Mouse (Mus musculus) cerebellum, adult 2 months (tissue): ENCODE measurements around the gene Gm17783.

Experiments
- CTCF ChIP-seq: fragments of 200-500 bp; IDR thresholded peaks from 2 replicates; pipeline ENCODE4 v1.5.1; 2011; ENCODE audit warnings: low read depth, mild to moderate bottlenecking, control low read depth, low read length, moderate library complexity, borderline replicate concordance; ENCODE audit not compliant: insufficient read depth
- POLR2A ChIP-seq: fragments of 200-500 bp; IDR thresholded peaks from 2 replicates; pipeline ENCODE4 v1.6.1; 2011; ENCODE audit warnings: low read length, control low read depth, borderline replicate concordance; ENCODE audit not compliant: insufficient read depth

DNA sequence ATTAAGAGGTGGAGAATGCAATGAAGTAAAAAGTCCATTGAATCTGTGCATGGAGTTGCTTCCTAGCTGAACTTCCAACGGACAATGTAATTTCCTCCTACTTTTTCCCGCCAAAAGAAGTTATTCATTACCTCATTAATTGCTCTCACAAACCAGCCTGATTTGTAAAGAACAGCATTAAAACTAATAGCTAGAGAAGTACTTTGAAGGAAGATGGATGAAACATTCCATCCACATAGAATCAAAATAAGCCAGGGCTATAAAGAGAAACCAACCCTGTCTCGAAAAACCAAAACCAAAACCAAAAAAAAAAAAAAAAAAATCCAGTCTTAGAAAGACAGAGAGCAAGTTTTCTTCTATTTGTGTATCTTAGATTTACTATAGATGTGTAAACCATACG lies at the start of gene Gm17783:
- no peak for TF ChIP-seq CTCF
- TF ChIP-seq POLR2A: no peak
